ENCODE assay signal across 8 mouse cellular contexts in genomic region chr8:94178857-94179712, GRCm38 (mm10). TPM values are rescaled to one million over a fixed set of nuclear protein-coding genes. Genes with fewer than 3 reads are reported as not detected.
DNase-seq lines count a peak whose midpoint lies in the region; ATAC-seq and TF ChIP-seq lines count a peak whose summit lies in the region.

Gene Mt1 (plus strand): TSS chr8:94179082.

- peaks cover 54% of the 10 kb centered on the region for H3K27me3 ChIP-seq in embryonic facial prominence, embryonic 11.5 days (ENCODE audit: control insufficient read depth, insufficient read depth, low read length)
- no peaks in the 10 kb centered on the region for H3K27me3 ChIP-seq in intestine, postnatal 0 days (replicated peaks; ENCODE audit: control insufficient read depth, insufficient read depth, low read length)
- peaks cover 100% of the 10 kb centered on the region for H3K27me3 ChIP-seq in midbrain, embryonic 10.5 days (ENCODE audit: low read depth, poor library complexity, severe bottlenecking)

- H3K4me2 ChIP-seq in embryonic facial prominence, embryonic 11.5 days (ENCODE audit: low read depth, low read length) = peak within 1 kb of the TSS; percentile 62
- H3K4me2 ChIP-seq in intestine, postnatal 0 days (replicated peaks; ENCODE audit: low read depth) = peak within 1 kb of the TSS; percentile 67

- intact Hi-C loops in left cerebral cortex, postnatal 36 days (cut with DNase I) = no loop called here

- peak; percentile 70 for ATAC-seq in embryonic facial prominence, embryonic 11.5 days (replicated peaks; ENCODE audit: insufficient number of reproducible peaks, low FRiP score, low TSS enrichment, low read depth)
- ATAC-seq in intestine, postnatal 0 days = peak; percentile 86

- H3K9me3 ChIP-seq in embryonic facial prominence, embryonic 11.5 days (replicated peaks; ENCODE audit: control insufficient read depth, low read length) = no peaks in the 10 kb centered on the region
- no peaks in the 10 kb centered on the region for H3K9me3 ChIP-seq in intestine, postnatal 0 days (ENCODE audit: control insufficient read depth)
- no peaks in the 10 kb centered on the region for H3K9me3 ChIP-seq in midbrain, embryonic 10.5 days (replicated peaks)

- TF ChIP-seq CTCF in intestine, postnatal 0 days (IDR thresholded peaks at IDR 0.05; ENCODE audit: low read depth) = no peak

- H3K27ac ChIP-seq in embryonic facial prominence, embryonic 11.5 days (replicated peaks; ENCODE audit: low read depth, low read length) = no peak within 1 kb of the TSS
- H3K27ac ChIP-seq in intestine, postnatal 0 days (ENCODE audit: low read depth, low read length) = peak within 1 kb of the TSS; percentile 87
- peak within 1 kb of the TSS; percentile 55; the same call in 1 of the 2 replicates for H3K27ac ChIP-seq in midbrain, embryonic 10.5 days (replicated peaks)

- peak within 1 kb of the TSS; percentile 28 for H3K4me3 ChIP-seq in embryonic facial prominence, embryonic 11.5 days (ENCODE audit: low read depth, low read length)
- peak within 1 kb of the TSS; percentile 65 for H3K4me3 ChIP-seq in intestine, postnatal 0 days (ENCODE audit: low read depth, low read length)
- peak within 1 kb of the TSS; percentile 58 for H3K4me3 ChIP-seq in midbrain, embryonic 10.5 days

- under 1% methylated on average over 50 of the region's 50 CpGs for WGBS in embryonic facial prominence, embryonic 11.5 days
- WGBS in intestine, postnatal 0 days = under 1% methylated on average over 50 of the region's 50 CpGs
- under 1% methylated on average over 50 of the region's 50 CpGs for WGBS in midbrain, embryonic 10.5 days

- DNase-seq in 3T3-L1 (ENCODE audit: low read depth, low spot score) = peak; percentile 99
- peak; percentile 94 for DNase-seq in adrenal gland, postnatal 10 days
- DNase-seq in embryonic facial prominence, embryonic 11.5 days (ENCODE audit: low spot score) = peak; percentile 83
- peak; percentile 78 for DNase-seq in gonadal fat pad, adult 2 months (ENCODE audit: low read depth)
- peak; percentile 87 to 90 for DNase-seq in left cerebral cortex, postnatal 36 days (ENCODE audit: low spot score in 2 of 2)
- DNase-seq in midbrain, embryonic 10.5 days (ENCODE audit: low spot score) = peak; percentile 76
- DNase-seq in skeletal muscle tissue, adult 2 months (ENCODE audit: low read depth, low spot score) = peak; percentile 96

- H3K4me1 ChIP-seq in embryonic facial prominence, embryonic 11.5 days (ENCODE audit: control insufficient read depth, insufficient read depth, low read length) = peaks cover 2% of the 10 kb centered on the region; the same call in 1 of the 2 replicates
- no peaks in the 10 kb centered on the region for H3K4me1 ChIP-seq in intestine, postnatal 0 days (replicated peaks; ENCODE audit: control insufficient read depth, insufficient read depth, low read length)
- H3K4me1 ChIP-seq in midbrain, embryonic 10.5 days = peaks cover 38% of the 10 kb centered on the region

- H3K9ac ChIP-seq in embryonic facial prominence, embryonic 11.5 days (replicated peaks; ENCODE audit: low read length) = peak within 1 kb of the TSS; percentile 25
- H3K9ac ChIP-seq in intestine, postnatal 0 days (ENCODE audit: low read depth, low read length) = peak within 1 kb of the TSS; percentile 67

- no peaks in the 10 kb centered on the region for H3K36me3 ChIP-seq in embryonic facial prominence, embryonic 11.5 days (replicated peaks; ENCODE audit: control insufficient read depth, insufficient read depth, low read depth, low read length)
- no peaks in the 10 kb centered on the region for H3K36me3 ChIP-seq in intestine, postnatal 0 days (ENCODE audit: control insufficient read depth, insufficient read depth)
- no peaks in the 10 kb centered on the region for H3K36me3 ChIP-seq in midbrain, embryonic 10.5 days

RNA-seq across cellular contexts. Expression of gene Mt1, which starts in this region (rescaled TPM):
- total RNA-seq in adrenal gland, postnatal 10 days (2021) = 100 to 1,000 TPM; 147 to 449 TPM
- polyA plus RNA-seq in embryonic facial prominence, embryonic 11.5 days (2014; fragmentation: Nextera tagmentation; extraction: Ambion mirVana) = 99.7 and 108 TPM in 2 replicates
- 866 and 1,103 TPM in 2 replicates for polyA plus RNA-seq in gonadal fat pad, adult 2 months (2012; rRNA removed)
- 2,068 and 2,262 TPM in 2 replicates for polyA plus RNA-seq in intestine, postnatal 0 days (2015; fragmentation: Nextera tagmentation; extraction: Ambion mirVana)
- total RNA-seq in left cerebral cortex, postnatal 36 days (2021) = 100 to 1,000 TPM; 556 to 573 TPM
- polyA plus RNA-seq in midbrain, embryonic 10.5 days (2016; fragmentation: Nextera tagmentation; extraction: Ambion mirVana) = 131 and 201 TPM in 2 replicates
